Mouse (Mus musculus): ENCODE results near the gene P2rx1.

DNA sequence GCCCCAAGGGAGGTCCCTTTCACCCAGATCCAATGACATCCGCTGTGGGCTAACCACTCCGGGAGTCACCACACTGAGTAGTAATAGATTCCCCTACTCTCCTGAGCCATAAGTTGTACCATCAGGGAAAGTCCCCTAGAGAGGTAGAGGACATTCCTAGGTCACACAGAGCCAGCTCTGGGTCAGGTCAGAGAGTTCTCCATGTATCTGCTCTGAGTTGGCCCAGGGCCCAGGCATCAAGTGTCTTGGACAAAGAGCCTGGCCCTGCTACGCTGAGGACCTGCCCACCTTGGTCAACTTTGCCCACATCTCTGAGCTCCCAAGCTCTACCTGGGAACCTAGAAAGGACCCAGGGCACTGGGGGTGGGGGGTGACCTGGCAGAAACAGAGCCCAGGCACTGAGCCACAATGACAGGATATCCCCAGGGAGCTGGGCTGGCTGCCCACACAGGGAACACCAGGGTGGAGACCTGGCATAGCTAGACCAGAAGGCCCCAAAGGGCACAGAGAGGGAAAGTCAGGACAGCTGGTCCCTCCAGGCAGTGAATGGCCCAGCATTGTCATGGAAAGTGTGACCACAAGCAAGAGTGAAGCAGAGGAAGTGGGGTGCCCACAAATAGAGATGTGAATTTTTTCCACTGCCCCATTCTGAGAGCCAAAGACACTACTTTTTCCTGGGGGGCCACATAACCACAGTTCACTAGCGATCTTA is 45.3 kb upstream of the P2rx1 start:
- TF ChIP-seq CTCF (IDR thresholded peaks at IDR 0.05; ENCODE audit: insufficient read depth, low read depth, low read length), result no peak
- no peak for TF ChIP-seq POLR2A (IDR thresholded peaks at IDR 0.05; ENCODE audit: insufficient read depth, low read depth, low read length)
